Mouse (Mus musculus): Measurements from ENCODE around the gene Oprl1. TPM values are rescaled to one million over a fixed set of nuclear protein-coding genes. Genes with fewer than 3 reads are reported as not detected.

Gene Oprl1
- polyA plus RNA-seq (2015; fragmentation: Nextera tagmentation; extraction: Ambion mirVana) = 0.38 and 0.54 TPM in 2 replicates

DNA sequence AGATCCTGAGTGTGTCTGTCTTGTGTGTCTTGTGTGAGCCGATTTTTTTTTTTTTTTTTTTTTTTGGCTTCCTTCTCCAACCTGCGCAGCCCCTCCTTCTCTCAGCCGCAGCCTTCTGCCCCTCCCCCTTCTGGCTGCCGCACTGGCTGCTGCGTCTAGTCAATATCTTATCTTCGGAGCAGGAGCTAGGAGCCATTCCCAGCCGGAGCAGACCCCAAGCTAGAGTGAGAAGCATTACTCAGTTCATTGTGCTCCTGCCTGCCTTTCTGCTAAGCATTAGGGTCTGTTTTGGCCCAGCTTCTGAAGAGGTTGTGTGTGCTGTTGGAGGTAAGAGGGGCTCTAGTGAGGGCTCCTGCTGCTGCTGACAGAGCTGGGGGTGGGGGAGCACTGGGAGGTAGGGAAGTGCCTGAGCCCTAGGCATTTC, at the start of gene Oprl1:
Oprl1 (plus strand) TSS at position 114 of the 424 bp plus-strand sequence.
- Histone ChIP-seq H3K9ac (no peak within 1 kb of the TSS), H3K9me3 (no peaks in the 10 kb centered on the region), H3K27me3 (no peaks in the 10 kb centered on the region), H3K4me3 (no peak within 1 kb of the TSS), H3K4me2 (0 out of 2 replicates have a peak within 1 kb of the TSS, but pooled peaks have one; percentile 21), H3K27ac (no peak within 1 kb of the TSS), H3K36me3 (no peaks in the 10 kb centered on the region), H3K4me1 (peaks cover 4% of the 10 kb centered on the region; the same call in 1 of the 2 replicates)
- ATAC-seq (ENCODE audit: insufficient number of reproducible peaks, low FRiP score, low TSS enrichment, low read depth) = no peak
- 4% methylated on average over 7 of the region's 7 CpGs for WGBS

GRCm38 (mm10) chr2:181670285-181670912, 44.4 kb upstream of the Oprl1 start:
- H3K9me3 ChIP-seq = no peaks in the 10 kb centered on the region
- no peak for ATAC-seq (ENCODE audit: insufficient number of reproducible peaks, low FRiP score, low TSS enrichment, low read depth)
- peak overlapping the region; percentile 81 for H3K4me2 ChIP-seq
- WGBS = 4% methylated on average over 56 of the region's 56 CpGs
- H3K4me3 ChIP-seq = peak overlapping the region; percentile 46
- peaks cover 26% of the 10 kb centered on the region for H3K4me1 ChIP-seq
- peaks cover 67% of the 10 kb centered on the region for H3K27me3 ChIP-seq
- H3K27ac ChIP-seq = no peak overlapping the region
- no peaks in the 10 kb centered on the region for H3K36me3 ChIP-seq
- H3K9ac ChIP-seq = peak overlapping the region; percentile 34

DNA sequence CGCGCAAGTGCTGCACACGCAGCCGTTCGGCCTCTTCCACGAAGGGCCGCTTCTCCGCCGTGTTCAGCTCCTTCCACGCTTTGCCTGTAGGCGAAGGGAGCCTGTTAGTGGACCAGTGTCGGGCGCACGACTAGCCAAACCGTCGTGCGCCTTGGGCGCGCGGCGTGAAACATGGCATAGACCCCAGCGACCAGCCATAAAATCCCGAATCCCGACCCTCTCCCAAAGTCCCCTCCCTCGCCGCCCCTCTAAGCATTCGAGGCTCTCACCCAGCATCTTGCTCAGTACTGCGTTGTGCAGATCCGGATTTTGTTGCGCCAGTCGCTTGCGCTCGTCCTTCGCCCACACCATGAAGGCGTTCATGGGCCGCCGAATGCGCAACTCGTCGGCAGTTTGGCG, 43.9 kb upstream of the Oprl1 start:
- H3K27ac ChIP-seq = no peak overlapping the region
- peak overlapping the region; percentile 34 for H3K9ac ChIP-seq
- peaks cover 30% of the 10 kb centered on the region for H3K4me1 ChIP-seq
- H3K27me3 ChIP-seq = peaks cover 67% of the 10 kb centered on the region
- H3K36me3 ChIP-seq = no peaks in the 10 kb centered on the region
- H3K9me3 ChIP-seq = no peaks in the 10 kb centered on the region
- ATAC-seq (ENCODE audit: insufficient number of reproducible peaks, low FRiP score, low TSS enrichment, low read depth) = no peak
- H3K4me3 ChIP-seq = peak overlapping the region; percentile 46
- under 1% methylated on average over 41 of the region's 41 CpGs for WGBS
- peak overlapping the region; percentile 81 for H3K4me2 ChIP-seq

GRCm38 (mm10) chr2:181671326-181671725, 43.5 kb upstream of the Oprl1 start, which contains the start of gene Sox18:
TSS of gene Sox18 (minus strand) at chr2:181671640.
- H3K9ac ChIP-seq = peak within 1 kb of the TSS; percentile 34
- WGBS = under 1% methylated on average over 42 of the region's 43 CpGs
- H3K4me1 ChIP-seq = peaks cover 30% of the 10 kb centered on the region
- H3K4me3 ChIP-seq = peak within 1 kb of the TSS; percentile 46
- no peaks in the 10 kb centered on the region for H3K36me3 ChIP-seq
- H3K9me3 ChIP-seq = no peaks in the 10 kb centered on the region
- no peak for ATAC-seq (ENCODE audit: insufficient number of reproducible peaks, low FRiP score, low TSS enrichment, low read depth)
- peaks cover 67% of the 10 kb centered on the region for H3K27me3 ChIP-seq
- H3K27ac ChIP-seq = no peak within 1 kb of the TSS
- peak within 1 kb of the TSS; percentile 81 for H3K4me2 ChIP-seq

DNA sequence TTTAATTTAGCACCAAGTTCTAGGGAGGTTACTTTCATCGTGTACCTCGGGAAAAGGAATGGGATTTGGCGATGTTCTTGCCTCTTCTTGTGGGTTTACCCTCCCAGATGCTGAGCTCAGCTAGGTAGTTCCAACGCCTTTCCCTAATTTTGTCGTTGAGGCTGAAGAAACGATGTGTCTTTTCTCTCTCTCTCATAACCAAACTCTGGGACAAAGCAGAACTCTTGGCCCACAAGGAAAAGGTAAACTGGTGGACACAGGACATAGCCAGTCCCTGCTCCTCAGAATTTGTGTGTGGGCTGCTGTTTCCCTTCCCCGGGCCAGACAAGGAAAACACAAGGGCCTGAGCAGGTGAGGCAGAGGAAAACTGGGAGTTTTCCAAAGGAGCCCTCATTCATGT, 42.8 kb upstream of the Oprl1 start:
- H3K4me1 ChIP-seq = peaks cover 30% of the 10 kb centered on the region
- H3K9me3 ChIP-seq = no peaks in the 10 kb centered on the region
- H3K4me3 ChIP-seq = peak overlapping the region; percentile 46
- peaks cover 67% of the 10 kb centered on the region for H3K27me3 ChIP-seq
- WGBS = 23% methylated on average over 7 of the region's 7 CpGs
- no peak overlapping the region for H3K9ac ChIP-seq
- peak overlapping the region; percentile 81 for H3K4me2 ChIP-seq
- ATAC-seq (ENCODE audit: insufficient number of reproducible peaks, low FRiP score, low TSS enrichment, low read depth) = no peak
- no peak overlapping the region for H3K27ac ChIP-seq
- no peaks in the 10 kb centered on the region for H3K36me3 ChIP-seq

DNA sequence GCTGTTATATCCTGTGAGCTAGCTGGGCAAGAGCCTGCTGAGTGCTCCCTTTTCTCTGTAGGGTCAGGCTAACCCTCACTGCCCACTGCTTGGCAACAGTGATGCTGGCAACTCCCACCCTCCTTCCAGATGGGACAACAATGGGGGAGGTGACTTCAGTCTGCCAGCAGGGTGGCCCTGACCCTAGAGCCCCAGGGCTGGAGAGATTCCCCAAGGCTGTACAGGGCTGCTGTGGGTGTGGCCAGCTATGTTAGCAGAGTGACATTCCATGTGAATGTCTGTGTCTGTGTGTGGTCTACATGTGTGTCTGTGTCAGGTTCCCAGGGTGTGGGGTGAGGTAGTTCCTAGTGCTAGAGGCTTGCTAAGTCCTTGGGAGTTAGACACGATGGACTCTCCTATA, 41.3 kb upstream of the Oprl1 start:
- no peak for ATAC-seq (ENCODE audit: insufficient number of reproducible peaks, low FRiP score, low TSS enrichment, low read depth)
- peaks cover 59% of the 10 kb centered on the region for H3K27me3 ChIP-seq
- 55% methylated on average over 1 of the region's 1 CpGs for WGBS
- no peaks in the 10 kb centered on the region for H3K36me3 ChIP-seq
- H3K9ac ChIP-seq = no peak overlapping the region
- no peak overlapping the region for H3K27ac ChIP-seq
- H3K9me3 ChIP-seq = no peaks in the 10 kb centered on the region
- no peak overlapping the region for H3K4me2 ChIP-seq
- H3K4me3 ChIP-seq = no peak overlapping the region
- peaks cover 30% of the 10 kb centered on the region for H3K4me1 ChIP-seq

- Histone ChIP-seq H3K4me2 (no peak overlapping the region), H3K27ac (no peak overlapping the region), H3K4me3 (no peak overlapping the region), H3K4me1 (peaks cover 36% of the 10 kb centered on the region), H3K36me3 (no peaks in the 10 kb centered on the region), H3K9ac (no peak overlapping the region), H3K27me3 (peaks cover 44% of the 10 kb centered on the region), H3K9me3 (no peaks in the 10 kb centered on the region)
- ATAC-seq (ENCODE audit: insufficient number of reproducible peaks, low FRiP score, low TSS enrichment, low read depth) = no peak
- 85% methylated on average over 4 of the region's 4 CpGs for WGBS
These were observed 39.9 kb upstream of the Oprl1 start for GRCm38 (mm10) chr2:181674934-181675333.

GRCm38 (mm10) chr2:181675454-181675853, 39.4 kb upstream of the Oprl1 start:
- Histone ChIP-seq H3K9ac (no peak overlapping the region), H3K27ac (no peak overlapping the region), H3K4me3 (no peak overlapping the region), H3K36me3 (no peaks in the 10 kb centered on the region), H3K27me3 (peaks cover 39% of the 10 kb centered on the region), H3K4me1 (peaks cover 31% of the 10 kb centered on the region), H3K4me2 (peak overlapping the region; percentile 26; the same call in 1 of the 2 replicates), H3K9me3 (no peaks in the 10 kb centered on the region)
- 6% methylated on average over 14 of the region's 14 CpGs for WGBS
- no peak for ATAC-seq (ENCODE audit: insufficient number of reproducible peaks, low FRiP score, low TSS enrichment, low read depth)

DNA sequence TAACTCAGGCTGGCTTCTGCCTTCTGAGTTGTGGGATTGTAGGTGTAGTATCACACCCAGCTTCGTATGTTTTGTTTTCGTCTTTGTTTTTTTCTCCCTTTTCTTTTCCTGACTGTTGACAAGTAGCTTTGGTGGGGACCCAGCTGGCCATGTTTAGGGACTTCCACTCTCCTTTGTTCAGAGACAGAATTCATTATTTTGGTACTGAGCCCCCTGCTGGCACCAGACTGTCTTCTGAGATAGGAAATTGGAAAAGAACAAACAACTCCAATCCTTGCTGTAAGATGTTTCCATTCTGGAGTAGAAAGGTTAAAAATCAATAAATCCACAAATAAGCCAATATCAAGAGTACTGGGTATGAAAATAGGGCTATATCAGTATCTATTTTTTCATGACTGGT, 38.4 kb upstream of the Oprl1 start:
- peaks cover 29% of the 10 kb centered on the region for H3K27me3 ChIP-seq
- H3K9ac ChIP-seq = no peak overlapping the region
- 79% methylated on average over 2 of the region's 2 CpGs for WGBS
- peaks cover 29% of the 10 kb centered on the region for H3K4me1 ChIP-seq
- ATAC-seq (ENCODE audit: insufficient number of reproducible peaks, low FRiP score, low TSS enrichment, low read depth) = no peak
- no peaks in the 10 kb centered on the region for H3K9me3 ChIP-seq
- H3K36me3 ChIP-seq = no peaks in the 10 kb centered on the region
- H3K27ac ChIP-seq = no peak overlapping the region
- H3K4me3 ChIP-seq = no peak overlapping the region
- no peak overlapping the region for H3K4me2 ChIP-seq

DNA sequence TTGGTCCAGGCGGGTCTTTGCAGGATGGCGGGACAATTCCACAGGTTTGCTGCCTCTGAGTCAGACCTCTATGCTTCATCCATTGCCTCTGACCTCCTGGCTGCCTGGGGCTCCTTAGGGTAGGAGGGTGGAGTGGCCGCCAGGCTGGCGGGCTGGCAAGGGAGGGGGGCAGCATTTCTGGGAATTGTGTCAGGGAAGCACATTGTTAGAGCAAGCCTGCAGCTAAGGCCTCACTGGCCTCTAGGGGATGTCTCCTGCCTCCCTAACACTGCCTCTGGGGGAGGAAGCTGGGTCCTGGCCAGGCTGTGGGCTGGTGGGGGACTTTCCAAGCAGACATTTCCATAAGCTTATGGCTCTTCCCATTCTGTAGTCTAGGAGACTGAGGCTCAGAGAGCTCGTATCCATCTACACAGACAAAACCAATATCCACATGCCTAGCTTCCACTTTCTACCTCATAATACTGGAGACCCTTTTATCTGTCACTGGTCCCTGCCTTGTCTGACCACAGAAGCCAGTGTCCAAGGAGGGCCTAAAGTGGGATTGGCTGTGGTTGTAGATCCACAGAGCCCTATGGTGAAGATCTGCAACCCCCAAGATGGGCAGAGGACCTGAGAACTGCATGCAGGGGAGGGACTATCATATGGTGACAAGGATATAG, 37.6 kb upstream of the Oprl1 start:
- Histone ChIP-seq H3K4me1 (peaks cover 24% of the 10 kb centered on the region), H3K27ac (no peak overlapping the region; the same call in 1 of the 2 replicates), H3K9me3 (no peaks in the 10 kb centered on the region), H3K4me2 (no peak overlapping the region), H3K27me3 (peaks cover 21% of the 10 kb centered on the region), H3K4me3 (no peak overlapping the region), H3K36me3 (no peaks in the 10 kb centered on the region), H3K9ac (no peak overlapping the region)
- 67% methylated on average over 5 of the region's 5 CpGs for WGBS
- ATAC-seq (ENCODE audit: insufficient number of reproducible peaks, low FRiP score, low TSS enrichment, low read depth) = no peak

GRCm38 (mm10) chr2:181677755-181678098, 37.1 kb upstream of the Oprl1 start:
- WGBS = 50% methylated on average over 3 of the region's 3 CpGs

DNA sequence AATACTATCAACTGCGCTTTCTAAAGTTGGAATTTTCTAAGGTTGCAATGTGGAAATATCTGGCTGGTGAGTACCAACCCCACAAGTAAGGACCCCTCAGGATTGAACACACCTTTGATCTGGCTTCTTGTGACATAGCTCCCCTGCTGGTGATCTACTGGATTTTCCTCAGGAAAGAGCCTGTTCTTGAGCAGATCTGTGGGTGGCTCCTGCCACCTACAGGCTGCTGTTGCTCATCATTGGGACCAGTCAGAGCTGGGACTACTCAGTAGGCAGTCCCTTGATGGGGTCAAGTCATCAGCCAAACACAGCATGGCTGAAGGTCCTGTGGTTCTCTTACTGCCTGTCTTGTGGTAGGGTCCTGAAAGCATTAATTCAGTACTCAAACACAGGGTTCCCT, 36.0 kb upstream of the Oprl1 start:
- no peak overlapping the region for H3K27ac ChIP-seq
- no peaks in the 10 kb centered on the region for H3K36me3 ChIP-seq
- no peaks in the 10 kb centered on the region for H3K9me3 ChIP-seq
- H3K9ac ChIP-seq = no peak overlapping the region
- H3K4me1 ChIP-seq = peaks cover 19% of the 10 kb centered on the region
- H3K27me3 ChIP-seq = peaks cover 6% of the 10 kb centered on the region
- peak; percentile 64; the same call in 1 of the 2 replicates for ATAC-seq (ENCODE audit: insufficient number of reproducible peaks, low FRiP score, low TSS enrichment, low read depth)
- WGBS = 39% methylated on average over 1 of the region's 1 CpGs
- no peak overlapping the region for H3K4me3 ChIP-seq
- no peak overlapping the region for H3K4me2 ChIP-seq

More at GRCm38 (mm10) chr2:181677755-181678098, 37.1 kb upstream of the Oprl1 start:
- no peak for ATAC-seq (ENCODE audit: insufficient number of reproducible peaks, low FRiP score, low TSS enrichment, low read depth)
- H3K4me1 ChIP-seq = peaks cover 24% of the 10 kb centered on the region
- H3K9me3 ChIP-seq = no peaks in the 10 kb centered on the region
- H3K9ac ChIP-seq = no peak overlapping the region
- no peak overlapping the region for H3K4me2 ChIP-seq
- peaks cover 16% of the 10 kb centered on the region for H3K27me3 ChIP-seq
- no peaks in the 10 kb centered on the region for H3K36me3 ChIP-seq
- no peak overlapping the region for H3K4me3 ChIP-seq
- no peak overlapping the region; the same call in 1 of the 2 replicates for H3K27ac ChIP-seq

Measured in limb, embryonic 15.5 days (tissue).